Mouse (Mus musculus) urinary bladder, adult 2 months (tissue): ENCODE measurements around the gene Tcea2. TPM values are rescaled to one million over a fixed set of nuclear protein-coding genes. Genes with fewer than 3 reads are reported as not detected.

Source experiments
- DNase-seq: peaks from one replicate; pipeline ENCODE4 v3.0.0; 2022; ENCODE audit warnings: low spot score
- polyA plus RNA-seq: library from polyadenylated mRNA; depleted of rRNA; stranded (reverse); fragments of >200 nt; gene quantifications from 2 replicates; pipeline ENCODE4 v1.2.3, GENCODE M21; 2012

Tcea2 gene
- polyA plus RNA-seq, 1 experiment, result 38.0 TPM

DNA sequence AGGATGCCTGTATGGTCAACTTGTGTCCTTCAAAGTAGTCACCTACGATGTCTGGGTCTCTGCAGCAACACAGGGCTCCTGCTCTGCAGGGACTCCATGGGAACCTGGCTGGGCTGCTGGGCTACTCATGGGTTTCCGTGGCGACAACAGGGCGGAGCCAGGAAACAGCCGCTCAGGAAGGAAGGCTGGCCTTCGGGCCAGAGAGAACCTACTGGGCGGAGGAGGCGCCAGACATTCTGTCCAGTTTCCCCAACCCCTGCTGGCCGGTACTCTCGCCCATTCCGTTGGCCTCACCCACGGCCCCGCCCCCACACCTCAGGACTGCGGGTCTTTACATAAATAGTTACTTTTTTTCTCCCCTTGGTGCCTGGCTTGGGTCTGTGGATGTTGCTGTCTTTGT is 4.7 kb upstream of the Tcea2 start:
- no peak for DNase-seq

DNA sequence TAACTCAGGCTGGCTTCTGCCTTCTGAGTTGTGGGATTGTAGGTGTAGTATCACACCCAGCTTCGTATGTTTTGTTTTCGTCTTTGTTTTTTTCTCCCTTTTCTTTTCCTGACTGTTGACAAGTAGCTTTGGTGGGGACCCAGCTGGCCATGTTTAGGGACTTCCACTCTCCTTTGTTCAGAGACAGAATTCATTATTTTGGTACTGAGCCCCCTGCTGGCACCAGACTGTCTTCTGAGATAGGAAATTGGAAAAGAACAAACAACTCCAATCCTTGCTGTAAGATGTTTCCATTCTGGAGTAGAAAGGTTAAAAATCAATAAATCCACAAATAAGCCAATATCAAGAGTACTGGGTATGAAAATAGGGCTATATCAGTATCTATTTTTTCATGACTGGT is 3.7 kb upstream of the Tcea2 start:
- DNase-seq, result no peak

DNA sequence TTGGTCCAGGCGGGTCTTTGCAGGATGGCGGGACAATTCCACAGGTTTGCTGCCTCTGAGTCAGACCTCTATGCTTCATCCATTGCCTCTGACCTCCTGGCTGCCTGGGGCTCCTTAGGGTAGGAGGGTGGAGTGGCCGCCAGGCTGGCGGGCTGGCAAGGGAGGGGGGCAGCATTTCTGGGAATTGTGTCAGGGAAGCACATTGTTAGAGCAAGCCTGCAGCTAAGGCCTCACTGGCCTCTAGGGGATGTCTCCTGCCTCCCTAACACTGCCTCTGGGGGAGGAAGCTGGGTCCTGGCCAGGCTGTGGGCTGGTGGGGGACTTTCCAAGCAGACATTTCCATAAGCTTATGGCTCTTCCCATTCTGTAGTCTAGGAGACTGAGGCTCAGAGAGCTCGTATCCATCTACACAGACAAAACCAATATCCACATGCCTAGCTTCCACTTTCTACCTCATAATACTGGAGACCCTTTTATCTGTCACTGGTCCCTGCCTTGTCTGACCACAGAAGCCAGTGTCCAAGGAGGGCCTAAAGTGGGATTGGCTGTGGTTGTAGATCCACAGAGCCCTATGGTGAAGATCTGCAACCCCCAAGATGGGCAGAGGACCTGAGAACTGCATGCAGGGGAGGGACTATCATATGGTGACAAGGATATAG is 2.9 kb upstream of the Tcea2 start:
- no peak for DNase-seq

DNA sequence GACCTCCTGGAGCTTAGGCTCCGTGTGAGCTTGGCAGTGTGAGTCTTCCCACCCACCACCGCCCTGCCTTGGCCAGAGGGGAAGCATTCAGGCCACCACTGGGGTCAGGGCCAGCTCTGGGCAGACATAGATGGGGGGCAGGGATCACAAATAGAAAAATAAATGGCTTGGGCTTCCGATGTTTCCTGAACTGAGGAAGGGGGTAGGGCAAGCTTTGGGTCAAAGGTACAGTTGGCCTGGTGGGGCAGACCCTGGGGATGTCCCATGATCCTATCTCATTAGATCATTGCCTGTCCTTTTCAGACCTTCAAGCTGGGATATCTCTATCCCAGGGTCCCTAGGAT is 2.4 kb upstream of the Tcea2 start:
- DNase-seq, result no peak

DNA sequence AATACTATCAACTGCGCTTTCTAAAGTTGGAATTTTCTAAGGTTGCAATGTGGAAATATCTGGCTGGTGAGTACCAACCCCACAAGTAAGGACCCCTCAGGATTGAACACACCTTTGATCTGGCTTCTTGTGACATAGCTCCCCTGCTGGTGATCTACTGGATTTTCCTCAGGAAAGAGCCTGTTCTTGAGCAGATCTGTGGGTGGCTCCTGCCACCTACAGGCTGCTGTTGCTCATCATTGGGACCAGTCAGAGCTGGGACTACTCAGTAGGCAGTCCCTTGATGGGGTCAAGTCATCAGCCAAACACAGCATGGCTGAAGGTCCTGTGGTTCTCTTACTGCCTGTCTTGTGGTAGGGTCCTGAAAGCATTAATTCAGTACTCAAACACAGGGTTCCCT is 1.3 kb upstream of the Tcea2 start:
- no peak for DNase-seq

DNA sequence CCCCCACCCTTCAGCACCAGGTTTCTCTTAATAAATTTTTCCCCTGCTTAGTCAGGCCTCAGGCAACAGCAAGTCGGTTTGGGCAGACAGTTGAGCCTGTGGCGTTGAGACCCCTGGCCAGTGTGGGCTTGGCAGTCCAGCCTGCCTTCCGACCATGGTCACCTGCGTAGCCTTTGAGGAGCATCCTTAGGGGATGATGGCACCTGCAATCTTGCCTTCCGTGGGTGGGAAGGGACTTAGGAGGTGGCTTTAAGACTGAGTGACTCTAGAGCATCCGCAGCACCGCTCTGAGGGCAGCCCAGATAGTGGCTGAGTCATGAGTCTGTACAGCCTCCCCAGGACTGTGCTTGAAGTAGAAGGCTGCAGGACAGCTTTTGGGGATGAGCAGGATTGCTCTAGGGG is 607 bp downstream of the Tcea2 start:
- DNase-seq, result no peak

DNA sequence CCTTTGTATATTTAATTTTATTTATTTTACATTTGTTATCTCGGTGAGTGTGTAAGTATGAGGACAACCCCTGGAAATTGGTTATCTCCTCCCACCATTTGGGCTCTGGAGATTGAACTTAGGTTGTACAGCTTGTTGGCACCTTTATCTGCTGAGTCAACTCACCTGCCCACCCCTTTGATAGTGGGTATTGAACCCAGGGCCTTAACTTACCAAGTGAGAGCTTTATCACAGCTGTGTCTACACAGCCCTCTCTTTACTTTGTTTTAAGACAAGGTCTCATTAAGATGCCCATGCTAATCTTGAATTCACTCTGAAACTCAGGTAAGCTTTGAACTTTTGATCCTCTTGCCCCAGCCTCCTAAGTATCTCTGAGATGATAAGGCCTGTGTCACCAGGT is 1.9 kb downstream of the Tcea2 start:
- DNase-seq, result no peak

DNA sequence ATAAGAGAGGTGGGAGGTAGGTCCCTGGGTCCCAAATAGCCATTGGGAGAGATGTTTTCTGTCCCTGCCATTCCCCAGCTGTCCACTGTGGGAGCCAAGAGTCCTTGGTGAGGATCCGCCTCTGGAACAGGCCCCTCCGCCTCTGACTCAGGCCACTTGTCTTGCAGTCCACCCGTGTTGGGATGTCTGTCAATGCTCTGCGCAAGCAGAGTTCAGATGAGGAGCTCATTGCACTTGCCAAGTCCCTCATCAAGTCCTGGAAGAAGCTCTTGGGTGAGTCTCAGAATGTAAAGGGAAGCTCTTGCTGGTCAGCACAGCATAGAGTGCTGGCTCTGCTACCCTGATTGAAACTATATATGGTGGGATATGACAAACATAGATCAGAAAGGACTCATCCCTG is 3.3 kb downstream of the Tcea2 start:
- DNase-seq, result no peak

DNA sequence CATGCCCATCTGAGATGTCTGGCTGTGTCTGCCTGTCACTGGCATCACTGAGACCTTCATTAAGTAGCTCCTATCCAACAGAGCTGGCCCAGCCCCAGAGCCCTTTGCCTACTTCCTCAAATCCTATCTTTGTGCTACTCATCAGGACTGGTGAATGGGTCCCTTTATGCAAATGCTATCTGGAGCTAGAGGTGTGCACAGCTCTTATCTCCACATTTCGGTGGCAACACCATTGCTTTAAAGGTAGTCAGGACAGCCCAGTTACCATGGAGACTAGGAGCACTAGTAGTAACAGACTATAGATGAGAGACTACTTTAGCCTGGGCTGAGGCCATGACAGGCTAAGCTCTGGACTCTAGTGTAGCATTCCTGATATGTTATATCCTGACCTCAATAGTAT is 4.6 kb downstream of the Tcea2 start:
- no peak for DNase-seq

DNA sequence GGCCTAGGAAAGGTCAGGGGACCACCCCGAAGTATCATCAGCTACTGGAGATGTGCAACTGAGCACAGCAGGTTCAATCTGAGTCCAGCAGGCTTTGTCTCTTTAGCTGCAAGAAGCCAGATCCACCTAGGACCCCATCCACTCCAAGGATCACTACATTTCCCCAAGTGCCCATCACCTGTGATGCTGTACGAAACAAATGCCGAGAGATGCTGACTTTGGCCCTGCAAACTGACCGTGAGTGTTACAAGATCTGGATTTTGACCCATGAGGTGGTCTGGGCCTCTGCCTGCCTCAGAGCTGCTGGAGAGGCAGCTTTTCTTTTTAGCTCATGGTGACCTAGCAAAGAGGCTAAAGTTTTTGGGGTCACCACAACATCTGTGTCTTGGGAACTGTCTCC is 5.6 kb downstream of the Tcea2 start:
- DNase-seq, result no peak

DNA sequence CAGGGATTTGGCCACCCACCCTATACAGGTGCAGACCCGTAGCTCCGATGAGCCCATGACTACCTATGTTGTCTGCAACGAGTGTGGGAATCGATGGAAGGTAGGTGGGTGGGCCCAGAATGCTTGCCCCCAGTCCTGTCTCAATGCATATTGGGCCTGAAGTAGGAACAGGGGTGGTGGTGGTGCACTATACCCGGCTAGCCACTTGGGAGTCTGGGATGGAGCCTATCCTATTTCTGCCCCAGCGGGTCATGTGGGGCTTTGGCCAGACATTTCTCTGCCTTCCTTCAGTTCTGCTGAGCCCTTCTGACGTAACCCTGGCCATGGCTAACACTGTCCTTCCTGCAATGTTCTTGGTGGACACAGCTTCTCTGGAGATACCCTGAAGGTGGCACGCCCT is 7.5 kb downstream of the Tcea2 start:
- DNase-seq, result no peak

DNA sequence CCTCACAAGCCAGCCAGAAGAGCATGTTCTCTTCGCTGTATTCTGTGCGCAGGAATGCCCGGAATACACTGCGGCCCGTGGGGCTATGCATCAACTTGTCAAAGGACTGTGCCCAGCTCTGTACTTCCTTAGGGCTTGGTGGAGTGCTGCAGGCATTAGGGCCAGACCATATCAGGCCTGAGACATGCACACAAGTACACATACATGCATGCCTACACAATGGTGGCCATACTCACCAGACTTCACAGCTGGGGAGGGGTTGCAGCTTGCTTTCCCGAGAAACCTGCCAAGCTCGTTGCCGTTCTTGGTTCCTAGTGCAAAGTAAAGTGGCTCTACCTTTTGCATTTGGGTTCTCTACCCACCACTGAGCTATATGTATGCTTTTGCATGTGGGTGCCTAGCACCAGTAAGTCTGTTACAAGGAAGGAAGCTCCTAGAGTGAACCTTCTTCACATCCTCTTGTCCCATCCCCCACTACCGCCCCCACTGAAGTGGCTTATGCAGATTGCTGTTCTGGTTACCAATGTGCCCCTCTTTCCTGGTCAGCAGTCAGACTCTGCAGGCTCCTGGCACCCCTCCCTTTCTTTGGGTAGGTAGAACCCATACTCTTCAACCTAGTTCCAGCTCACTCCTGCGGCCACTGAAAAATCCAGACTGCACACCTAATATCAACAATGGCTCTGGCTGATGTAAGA is 9.5 kb downstream of the Tcea2 start:
- no peak for DNase-seq

DNA sequence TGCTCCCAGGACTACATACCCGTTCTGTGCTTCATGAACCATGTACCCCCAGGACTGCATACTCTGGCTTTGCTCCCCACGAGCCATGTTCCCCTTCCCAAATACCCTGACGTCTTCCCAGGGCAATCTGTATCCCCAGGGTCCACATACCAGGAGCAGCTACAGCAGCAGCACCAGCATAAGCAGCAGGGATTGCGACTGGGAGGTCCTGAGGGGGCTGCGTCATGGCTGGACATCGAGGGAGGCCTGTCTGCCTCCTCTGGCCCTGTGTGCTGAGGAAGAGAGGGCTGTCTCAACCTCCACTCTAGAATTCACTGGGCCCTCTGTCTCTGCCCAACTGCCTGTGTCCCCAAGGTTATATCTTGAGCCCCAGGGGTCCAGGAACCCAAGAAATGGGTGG is 11.0 kb downstream of the Tcea2 start:
- DNase-seq, result no peak

DNA sequence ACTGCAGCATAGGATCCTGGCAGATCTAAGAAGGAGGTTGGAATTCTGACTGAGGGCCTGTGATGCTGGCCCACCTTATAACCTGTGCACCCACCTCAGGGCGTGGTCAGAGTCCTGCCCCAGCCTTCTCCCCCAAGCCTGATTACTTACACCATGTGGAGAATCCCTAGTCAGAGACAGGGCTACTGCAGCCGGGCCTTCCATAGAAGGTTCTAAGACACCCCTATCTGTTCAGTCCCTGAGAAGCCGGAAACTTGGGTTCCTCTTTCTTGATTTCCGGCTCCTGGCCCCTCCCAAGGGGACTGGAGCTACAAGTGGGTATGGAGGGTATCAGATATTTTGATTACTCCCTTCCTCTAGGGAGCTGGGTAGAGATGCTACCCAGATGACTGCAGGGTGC is 11.5 kb downstream of the Tcea2 start:
- DNase-seq, result no peak

DNA sequence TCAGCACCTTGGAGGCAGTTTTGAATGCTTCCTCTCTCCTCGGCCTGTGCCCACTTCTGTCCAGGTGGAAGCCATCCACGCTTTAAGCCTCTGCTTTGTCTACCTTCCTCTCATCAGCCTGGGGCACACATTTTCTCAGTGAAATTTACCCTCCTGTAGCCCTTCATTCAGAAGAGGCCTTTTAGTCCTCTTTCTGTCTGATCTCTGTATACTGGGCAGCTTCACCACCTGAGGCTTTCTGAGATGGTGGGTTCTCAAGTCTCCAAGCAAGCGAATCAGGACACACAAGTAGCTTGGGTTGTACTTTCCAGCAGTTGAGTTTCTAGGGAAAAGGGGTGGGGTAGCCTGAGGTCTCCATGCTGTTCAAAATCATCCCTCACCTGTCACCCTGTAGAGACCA is 12.2 kb downstream of the Tcea2 start:
- no peak for DNase-seq

DNA sequence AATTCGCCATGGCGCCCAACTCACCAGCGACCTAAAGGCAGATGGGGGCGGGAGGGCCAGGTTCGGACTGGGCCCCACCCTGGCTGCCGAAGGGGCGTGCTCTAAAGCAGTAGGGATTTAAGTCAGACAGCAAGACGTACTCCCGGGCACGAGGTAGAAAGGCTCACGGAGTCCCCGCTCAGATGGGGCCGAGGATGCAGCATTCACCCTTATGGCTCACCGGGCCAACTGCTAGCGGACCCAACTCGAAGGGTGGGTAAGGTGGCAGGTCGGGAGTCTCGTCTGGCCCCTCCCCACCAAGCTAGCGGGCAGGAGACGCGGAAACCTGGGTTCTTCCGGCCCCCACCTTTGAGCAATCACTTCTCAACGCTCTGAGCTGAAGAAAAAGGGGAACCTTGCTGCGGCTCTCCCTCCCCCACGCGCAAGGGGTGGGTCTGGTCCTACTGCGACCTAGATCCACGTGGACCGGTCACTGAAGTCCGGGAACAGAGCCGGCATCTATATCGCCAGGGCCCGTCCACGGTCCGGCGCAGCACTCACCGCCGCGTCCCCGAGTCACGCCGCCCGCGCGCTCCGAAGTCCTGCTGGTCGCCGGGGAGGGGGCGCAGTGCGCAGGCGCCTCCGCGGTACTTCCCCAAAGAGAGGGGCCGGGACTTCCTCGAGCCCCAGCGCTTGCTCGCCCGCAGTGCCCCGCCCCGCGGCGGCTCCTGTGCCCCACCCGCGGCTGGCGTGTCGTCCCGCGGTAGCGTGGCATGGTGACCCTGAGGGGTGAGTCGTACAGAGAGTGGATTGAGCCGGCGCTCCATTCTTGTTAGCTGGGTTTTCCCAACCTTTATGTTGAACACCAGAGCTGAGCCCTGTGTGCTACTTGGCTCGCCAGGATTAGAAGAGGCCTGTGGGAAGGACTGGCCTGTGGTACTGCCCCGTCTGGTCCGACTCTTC is 13.5 kb downstream of the Tcea2 start, which contains the start of gene Rgs19:
Gene Rgs19 (minus strand): TSS at position 639 of the 942 bp plus-strand sequence.
- peak; percentile 77 for DNase-seq

DNA sequence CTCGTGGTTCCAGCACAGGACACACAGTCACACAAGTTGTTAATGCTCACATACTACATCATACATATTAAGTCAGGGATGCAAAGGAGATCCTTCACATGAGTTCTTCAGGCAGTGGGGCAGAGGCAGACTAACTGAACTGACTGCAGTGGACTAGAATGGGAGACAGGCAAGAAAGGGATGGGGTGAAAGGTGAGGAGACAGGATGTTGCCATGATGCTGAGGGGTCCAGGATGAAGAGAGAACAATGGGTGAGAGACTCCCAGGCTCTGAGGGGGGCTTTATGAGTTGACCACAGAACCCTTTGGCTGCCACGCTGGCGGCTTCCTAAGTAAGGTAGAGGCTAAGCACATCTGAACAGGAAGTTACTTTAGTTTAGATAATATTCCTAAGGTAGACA is 14.5 kb downstream of the Tcea2 start:
- DNase-seq, result no peak

DNA sequence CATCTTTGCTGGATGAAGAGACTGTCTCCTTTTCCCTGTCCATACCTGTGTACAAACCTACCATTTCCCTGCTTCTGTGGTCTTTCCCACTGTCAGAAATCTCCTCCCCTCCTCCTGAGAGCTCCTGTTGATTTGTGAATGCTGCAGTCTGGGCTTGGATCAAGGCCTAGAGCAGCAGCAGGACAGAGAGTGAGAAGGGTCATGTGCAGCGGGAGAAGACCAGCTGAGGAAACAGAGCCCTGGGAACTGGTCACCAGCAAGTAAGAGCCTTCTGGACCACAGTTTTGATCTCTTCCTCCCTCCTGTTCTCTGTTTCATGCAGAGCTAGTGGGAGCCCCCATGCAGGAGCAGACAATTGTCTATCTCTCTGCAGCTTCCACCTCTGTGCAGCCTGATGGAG is 15.7 kb downstream of the Tcea2 start:
- DNase-seq, result no peak

DNA sequence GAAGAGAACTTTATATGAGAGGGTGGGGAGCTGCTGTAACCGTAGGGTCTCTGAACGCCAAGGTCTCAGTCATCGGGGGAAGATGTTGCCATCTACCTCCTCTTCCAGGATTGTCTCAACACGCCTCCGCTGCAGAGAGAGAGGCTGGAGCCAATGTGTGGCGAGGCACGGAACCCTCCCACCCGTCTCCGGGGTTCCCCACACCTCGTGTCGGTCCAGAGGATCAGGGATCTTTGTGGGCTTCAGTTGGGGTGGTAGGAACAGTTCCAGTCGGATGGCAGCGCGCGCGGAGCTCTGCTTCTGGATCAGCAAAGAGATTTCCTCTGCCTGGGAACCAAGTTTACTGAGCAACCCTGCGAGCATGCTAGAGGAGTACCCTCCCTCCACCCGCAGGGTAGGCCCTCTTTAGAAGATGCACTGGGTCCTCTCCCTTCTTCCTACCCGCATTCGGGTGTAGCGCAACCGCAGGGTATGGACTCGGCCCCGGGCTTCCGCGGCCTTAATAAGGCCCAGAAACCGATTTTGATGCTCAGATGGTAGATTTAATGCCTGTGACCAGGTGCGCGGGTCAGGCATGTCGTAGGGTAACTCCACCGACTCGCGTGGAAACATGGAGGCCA is 16.8 kb downstream of the Tcea2 start:
- DNase-seq, result no peak

DNA sequence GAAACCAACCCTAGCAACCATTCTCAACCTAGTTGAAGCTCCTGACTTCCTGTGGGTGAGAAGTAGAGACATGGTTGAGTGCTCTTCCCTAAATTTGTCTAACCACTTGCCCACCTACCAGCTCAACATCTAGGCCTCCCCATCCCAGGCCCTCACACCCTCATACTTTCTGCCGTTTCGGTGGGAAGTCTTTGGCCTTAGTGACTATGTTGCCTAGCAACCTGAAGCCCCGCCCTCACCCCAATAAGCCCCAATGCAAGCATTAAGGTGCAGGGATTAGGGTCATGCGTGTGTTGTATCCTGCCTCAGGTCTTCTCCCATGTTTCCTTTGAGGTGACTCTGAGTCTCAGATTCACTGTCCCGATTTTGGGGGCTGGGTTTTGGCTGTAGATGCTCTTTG is 18.1 kb downstream of the Tcea2 start, which contains the start of gene Lkaaear1:
Gene Lkaaear1 (minus strand): TSS at position 202 of the 400 bp plus-strand sequence.
- DNase-seq, result no peak

DNA sequence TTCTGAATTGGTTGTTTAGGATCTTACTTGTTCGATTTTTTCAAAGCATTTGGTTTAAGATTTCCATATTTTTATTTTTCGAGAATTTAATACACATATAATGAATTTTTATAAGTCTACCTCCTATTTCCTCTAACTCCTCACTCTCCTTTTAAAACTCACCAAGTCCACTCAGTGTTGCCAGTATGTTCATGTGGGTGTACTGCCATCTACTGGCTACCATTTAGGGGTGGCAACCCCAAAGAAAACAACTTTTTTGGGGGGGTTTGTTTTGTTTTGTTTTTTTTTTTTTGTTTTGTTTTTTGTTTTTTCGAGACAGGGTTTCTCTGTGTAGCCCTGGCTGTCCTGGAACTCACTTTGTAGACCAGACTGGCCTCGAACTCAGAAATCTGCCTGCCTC is 26.6 kb downstream of the Tcea2 start:
- DNase-seq, result no peak

DNA sequence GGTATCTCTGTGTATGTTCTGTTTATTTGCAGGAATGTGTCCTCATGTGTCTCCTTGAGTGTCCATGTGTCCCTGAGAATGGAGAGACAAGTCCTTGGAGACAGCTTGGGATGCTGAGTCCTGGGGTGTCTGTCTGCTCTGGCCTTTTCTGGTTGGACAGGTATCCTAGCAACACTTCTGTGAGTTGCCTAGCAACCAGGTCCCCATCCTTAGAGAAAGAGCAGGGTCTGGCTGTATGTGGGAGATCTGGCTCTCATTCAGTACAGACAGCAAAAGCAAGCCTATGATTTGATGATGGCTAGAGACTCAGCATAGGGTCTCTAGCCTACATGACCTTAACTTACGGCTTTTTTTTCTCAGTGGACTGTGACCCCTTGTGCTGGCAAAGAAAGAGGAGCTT is 33.6 kb downstream of the Tcea2 start:
- DNase-seq, result no peak
